Mouse (Mus musculus): ENCODE measurements around the gene Auts2.

The Auts2 gene

DNA sequence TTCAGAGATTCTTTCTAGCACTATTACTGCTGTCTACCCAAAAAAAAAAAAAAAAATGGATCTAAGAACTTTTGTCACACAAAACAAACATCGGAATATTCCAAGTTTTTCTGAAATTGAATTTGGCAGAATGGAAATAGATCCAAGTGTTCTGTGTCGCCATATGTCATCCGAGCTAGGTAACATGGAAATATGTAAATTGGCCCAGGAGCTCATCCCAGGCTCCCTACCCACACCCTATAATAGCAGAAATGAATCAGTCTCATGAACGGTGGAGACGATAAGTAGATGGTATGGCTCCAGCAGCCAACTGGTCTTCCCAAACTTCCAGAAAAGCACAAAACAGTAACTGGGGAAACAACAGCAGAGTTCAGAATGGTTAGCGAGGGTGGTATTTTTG lies 577.6 kb downstream of the Auts2 start:
- no peak for DNase-seq

DNA sequence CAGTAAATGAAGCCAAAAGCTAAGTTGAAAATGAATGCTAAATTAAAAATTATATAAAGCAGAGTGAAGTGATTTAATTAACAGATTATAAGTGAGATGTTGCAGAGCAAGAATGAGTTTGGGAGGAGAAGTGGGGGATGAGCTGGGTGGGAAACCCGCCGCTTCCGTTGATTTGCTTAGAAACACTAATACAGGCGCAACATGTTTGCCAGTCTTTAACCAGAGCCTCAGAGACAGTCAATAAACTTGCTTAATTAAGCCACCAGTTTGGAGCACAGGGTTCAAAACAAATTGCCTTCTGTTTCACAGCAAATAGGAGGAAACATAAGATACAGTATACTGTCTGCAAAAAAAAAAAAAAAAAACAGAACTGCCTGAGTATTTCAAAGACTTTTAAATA lies 579.6 kb downstream of the Auts2 start:
- no peak for DNase-seq

DNA sequence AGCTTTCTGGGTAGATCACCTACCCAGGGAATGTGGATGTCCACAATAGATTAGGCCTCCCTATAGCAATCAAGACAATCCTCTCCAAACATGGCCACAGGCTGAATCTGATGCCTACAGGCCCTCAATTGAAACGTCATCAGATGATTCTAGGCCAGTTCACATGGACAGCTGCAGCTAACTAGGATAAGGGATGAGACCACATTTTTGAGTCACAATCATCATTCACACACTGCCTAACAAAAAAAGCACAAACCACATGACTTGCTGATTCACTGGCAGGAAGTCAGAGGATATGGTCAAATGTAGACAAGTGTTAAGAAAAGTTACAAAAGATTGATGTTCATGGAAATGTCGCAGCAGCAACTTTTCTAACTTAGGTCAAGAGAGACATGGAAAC lies 581.3 kb downstream of the Auts2 start:
- DNase-seq: no peak

DNA sequence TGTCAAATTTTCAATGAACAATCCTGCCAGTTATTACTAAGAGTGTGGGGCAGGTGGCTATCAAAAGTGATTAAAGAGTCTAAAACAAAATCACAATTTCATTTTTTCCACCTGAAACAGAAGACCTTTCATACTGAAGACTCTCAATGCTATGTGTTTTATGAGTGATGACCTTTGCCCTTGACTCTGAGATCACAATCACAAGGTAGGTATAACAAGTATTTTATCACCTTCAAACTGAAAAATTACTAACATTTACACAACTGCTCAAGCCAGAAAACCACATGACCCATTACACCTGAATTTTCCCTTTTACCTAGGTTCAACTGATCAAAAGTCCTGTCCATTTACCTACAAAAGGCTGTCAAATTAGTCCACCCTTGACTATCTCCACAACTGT lies 582.7 kb downstream of the Auts2 start:
- DNase-seq: no peak

DNA sequence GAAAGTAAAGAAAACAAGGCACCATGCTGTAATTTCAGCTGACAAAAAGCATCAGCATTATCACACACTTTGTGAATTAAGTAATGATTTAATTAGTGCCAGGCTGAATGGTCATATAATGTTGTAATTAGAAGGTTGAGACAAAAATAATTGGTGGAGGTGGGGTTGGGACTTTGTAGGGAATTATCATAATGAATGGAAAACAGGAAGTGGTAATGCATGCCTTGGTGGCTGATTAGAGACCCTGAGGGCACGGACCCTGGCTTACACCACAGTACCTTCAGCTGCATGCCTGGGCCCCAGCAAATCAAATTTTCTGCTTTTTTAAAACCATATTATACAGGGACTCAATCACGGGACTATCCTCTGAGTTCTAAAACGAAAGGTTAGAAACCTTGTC lies 586.1 kb downstream of the Auts2 start:
- DNase-seq: no peak

DNA sequence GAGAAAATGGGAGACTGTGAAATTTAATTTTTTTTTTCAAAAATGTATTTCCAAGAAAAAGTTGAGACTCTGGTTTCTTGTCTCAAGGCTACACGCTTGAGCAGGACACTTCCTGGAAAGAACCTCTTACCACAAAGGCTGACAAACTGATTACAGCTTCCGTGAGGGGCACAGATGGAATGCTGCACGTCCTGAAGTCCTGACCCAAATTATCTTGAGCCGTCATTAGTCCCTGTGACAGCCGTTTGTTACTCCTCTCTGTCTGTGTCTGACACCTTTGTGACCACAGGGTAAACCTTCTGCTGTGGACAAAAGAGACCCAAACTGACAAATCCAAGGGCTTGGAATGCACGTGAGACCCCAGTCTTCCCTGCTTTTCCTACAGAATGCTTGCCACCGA lies 587.1 kb downstream of the Auts2 start:
- DNase-seq: no peak

DNA sequence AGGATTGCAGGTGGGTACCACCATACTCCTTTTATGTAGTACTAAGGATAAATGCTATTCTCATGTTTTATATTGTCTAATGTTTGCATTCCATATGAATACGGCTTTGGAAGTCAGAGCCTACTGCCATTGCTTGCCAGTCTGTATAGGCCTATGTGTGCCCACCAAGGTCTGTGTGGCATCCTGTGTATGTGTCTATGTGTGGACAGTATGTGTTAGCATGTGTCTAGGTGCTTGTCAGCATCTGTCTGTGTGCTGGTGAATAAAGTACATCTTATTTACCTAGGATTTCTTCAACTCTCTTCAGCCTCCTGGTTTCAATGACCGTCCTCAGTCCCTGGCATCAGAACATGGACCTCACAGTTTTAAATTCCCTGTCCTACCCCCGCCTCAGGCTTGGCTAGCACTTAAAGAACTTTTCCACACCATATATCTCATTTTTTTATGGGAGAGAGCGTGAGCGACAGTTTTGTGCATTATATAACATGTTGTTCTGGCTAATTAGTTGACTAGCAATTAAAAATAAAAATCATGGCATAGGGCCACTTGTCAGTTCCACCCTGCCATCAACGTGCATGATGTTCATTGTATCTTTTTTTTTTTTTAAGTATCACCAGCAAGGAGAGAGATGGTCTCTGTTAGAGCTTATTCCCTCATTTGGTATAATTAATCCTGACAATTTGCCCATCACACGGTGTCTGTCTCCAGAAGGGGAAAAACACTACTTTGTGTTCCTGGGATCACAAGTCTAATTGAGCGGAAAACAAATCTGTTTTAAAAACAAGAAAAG lies 587.7 kb downstream of the Auts2 start:
- DNase-seq: no peak

DNA sequence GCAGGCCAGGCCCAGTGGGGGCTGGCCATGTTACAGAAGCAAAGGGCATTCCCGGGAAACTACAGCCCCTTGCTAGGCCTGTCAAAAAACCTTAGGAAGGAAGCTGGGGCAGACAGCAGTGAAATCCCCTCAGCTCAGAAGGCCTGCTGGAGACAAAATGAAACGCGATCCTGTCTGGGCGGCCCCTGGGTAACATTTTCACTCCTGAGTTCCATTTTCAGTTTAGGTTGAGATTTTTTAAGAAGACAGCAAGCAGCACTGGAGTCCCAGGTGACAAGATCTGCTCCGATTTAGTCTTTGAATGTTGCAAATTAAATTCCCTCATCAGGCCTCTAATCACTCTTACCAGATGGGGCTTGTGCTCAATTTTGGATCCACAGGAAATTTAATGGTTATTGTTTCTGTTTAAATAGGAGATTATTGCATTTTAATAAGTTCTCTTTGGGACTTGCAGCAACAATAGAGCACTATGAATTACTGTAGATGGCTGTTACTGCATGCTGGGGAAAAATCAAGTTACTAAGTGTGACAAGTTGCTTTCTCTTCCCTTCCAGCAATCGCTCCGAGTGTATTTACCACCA lies 594.5 kb downstream of the Auts2 start:
- no peak for DNase-seq

DNA sequence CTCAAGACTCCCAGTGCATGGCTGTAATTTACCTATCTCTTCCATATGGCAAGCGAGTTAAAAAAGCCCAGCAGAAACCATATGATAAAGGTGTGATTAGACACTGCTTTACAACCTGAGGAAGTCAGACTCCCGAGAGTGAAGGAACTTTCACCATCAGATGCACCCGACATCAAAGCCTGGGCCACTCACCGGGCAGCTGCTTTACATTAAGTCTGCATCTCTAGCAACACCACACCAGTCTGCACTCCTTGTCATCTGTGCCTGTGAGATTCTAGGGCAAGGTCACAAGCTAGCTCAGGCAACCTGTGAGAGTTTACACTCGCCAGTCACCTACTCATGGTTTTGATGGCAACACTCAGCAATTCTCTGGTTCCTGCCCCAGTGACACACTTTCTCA lies 596.3 kb downstream of the Auts2 start:
- DNase-seq: no peak

DNA sequence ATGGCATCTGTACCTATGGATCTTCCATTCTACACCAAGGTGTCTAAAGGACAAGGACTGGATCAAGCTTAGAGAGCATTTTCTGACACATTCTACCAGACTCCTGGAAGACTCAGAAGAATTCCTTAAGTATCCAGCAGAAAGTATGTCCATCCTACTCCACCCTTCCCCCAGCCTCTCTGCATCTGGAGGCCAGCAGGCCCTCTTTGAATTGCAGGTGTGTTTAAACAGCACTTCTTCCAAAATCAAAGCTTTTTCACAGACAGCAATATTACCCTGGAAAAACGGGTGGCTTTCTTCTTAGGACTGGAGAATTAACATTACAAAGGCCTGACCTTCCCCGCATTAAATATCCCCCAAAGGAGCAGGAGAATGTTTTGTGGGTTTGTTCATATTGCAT lies 598.4 kb downstream of the Auts2 start:
- no peak for DNase-seq

DNA sequence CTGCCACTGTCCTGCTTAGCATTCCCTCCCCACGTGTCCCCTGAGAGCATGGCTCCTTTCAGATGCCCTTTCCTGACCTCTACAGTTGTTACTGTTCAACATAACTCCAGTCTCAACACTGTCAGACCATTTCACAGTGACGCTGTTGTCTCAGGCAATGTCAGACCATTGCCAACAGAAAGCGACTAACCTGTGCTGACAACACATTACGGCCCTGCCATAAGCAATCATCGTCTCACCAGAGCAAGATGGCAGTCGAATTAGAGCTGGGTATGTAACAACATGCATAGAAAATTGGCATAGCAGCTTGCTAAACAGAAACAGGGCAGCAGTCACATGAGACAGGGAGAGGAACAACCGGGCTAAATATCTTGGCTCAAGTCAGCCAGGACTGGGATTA lies 614.4 kb downstream of the Auts2 start:
- no peak for DNase-seq

DNA sequence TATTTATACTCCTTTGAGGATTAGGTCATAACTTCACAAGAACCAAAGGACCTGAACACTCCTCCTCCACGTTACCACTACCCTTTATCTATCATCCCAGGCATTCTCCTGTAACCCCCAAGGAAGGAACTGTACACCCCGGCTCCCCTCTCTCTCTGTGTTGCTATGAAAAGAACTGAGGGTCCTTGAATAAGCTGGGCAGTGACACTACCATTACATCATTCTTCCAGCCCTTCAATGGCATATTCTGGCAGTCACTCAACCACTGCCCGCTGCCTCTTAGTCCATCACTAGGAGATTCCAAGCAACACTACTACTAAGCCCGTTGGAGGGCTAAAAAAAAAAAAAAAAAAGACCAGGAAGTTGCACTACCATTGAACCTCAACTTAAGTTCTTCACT lies 620.4 kb downstream of the Auts2 start:
- no peak for DNase-seq

DNA sequence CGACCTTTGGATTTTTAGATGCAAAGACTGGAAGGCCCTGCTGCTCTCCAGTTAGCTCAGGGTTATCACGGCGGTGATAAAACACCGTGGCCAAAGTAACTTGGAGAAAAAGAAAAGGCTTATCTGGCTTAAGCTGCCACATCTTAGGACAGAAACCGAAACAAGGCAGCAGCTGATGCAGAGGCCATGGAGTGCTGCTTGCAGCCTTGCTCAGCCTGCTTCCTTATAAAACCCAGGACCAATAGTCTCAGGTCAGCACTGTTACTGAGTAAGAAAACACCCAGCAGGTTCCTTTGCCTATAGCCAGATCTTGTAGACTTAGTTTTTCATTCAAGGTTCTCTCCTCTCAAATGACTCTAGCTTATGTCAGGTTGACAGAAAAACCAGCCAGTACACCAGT lies 621.0 kb downstream of the Auts2 start:
- DNase-seq: no peak

DNA sequence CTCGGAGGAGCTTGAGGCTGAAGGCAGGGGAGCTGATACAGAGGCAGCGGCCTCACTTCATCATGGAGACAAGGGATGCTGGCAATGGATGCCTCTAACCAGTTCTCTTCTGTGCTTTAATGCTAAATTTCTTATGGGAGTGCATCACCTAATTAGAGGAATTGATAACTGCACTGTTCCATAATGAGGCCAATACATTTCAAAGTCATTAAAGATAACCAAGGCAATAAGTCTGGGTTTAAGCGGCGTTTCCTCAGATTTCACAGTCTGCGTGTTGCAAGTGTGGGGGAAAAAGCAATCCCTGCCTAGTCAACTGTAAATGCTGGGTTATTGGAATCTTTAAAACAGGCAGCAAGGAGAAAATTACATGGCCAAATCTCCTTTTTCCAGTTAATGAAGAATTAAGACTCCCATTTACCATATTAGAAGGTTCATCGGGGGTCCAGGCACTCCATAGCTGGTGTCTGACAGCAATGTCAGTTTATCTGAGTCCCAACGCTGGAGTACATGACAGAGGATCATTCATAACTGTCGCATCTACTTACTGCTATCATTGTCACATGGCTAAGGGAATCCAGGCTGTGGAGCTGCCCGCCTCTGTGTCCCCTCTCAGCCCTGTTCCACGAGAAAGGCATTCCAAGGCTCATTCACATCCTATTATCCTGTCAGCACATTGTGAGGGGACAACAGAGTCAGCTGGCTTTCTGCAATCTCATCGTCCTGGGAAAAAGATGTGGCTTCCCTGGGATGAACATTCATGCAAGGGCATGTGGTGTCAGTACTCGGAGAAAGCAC lies 623.0 kb downstream of the Auts2 start:
- DNase-seq: no peak

DNA sequence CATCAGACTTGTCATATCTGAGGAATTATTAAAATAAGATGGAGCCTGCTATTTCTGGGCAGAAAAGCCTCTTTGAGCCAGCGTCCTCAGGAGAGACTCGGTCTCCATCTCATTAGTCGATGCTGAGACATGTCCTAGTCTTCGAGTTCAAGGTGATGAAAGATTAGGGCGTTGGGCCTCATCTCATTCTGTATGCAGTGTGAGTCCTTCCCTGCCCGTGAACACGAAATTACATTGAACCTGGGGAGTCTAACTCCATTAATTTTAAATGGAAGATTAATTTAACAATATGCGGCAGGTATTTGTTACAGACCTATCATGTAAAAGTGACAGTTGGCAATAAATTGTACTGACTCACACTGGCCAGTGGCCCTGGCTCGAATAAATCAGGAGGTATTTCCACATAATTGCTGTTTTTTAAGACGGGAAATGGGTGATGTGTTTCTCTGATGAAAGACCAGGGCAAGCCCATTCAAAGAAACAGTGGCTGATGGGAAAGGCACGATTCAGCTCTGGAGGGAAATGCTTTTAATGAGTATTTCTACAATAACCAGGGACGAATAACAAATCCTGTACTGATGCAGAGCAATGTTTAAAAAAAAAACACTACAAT lies 626.2 kb downstream of the Auts2 start:
- DNase-seq: no peak

DNA sequence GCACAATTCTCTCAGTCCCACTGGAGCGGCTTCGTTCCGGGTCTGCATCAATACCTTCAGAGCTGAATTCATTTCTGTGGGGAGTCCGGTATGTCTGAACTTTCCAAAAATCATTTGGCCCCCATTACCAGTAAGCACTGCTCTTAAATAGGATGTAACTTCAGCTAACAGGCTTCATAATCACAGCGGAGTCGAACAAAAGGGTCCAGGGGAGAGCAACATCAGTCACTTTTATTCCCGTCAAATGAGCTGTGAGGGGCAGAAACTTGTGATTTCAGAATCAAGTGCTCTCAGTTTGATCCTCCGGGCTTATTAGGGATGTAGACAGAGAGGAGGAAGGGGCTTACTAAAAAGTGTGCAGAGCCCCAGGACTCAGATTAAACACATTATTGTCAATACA lies 629.6 kb downstream of the Auts2 start:
- no peak for DNase-seq

DNA sequence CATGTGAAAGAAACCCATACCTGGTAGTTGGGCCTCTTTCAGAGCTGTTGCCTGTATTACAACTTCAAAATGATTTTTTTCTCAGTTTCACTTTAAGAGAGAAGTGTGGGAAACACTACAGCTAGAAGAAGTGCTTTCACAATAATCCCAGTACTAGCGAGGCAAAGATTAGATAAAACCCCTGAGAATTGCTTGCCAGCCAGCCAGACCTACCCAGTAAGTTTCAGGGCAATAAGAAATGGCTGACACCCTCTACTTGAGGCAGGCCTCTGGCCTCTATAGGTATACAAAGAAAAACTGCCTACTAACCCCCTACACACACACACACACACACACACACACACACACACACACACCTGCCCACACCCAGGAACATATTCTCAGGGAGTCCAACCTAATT lies 630.2 kb downstream of the Auts2 start:
- DNase-seq: no peak

DNA sequence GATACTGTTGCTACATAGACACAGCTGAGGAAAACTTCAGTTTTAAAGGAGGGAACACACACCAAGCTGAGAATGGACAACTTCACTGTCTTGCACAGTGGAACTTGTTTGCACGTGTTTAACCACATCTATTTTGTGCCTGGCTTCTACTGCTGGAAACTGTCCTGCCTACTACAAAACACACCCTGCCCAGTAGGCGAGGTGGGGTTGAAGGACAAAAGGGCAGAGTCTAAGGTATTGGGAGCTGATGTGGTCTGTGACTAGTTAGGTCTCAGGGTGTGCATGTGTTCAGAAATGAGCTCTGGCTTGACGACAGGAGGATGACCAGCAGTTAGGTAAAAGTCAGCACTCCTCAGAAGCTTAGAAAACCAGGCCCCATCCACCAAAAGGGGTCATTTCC lies 636.8 kb downstream of the Auts2 start:
- no peak for DNase-seq

DNA sequence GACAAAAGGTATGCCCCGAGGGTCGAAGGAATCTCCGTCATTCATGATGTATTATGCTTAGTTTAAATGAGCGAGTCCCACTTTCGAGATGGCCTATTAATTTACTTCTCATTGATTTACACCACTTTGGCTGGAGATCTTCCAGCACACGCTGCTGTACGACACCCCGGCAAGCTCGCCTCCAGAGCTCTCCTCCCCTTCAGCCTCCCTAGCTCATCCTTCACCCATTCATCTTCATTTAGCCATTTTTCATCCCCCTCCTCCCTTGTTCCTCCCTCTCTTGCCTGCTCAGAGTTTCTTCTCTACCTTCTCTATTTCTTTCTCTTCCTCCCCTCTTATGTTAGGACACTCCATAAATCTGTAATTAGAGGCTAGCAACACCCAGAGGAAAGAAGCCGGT lies 638.7 kb downstream of the Auts2 start:
- no peak for DNase-seq

DNA sequence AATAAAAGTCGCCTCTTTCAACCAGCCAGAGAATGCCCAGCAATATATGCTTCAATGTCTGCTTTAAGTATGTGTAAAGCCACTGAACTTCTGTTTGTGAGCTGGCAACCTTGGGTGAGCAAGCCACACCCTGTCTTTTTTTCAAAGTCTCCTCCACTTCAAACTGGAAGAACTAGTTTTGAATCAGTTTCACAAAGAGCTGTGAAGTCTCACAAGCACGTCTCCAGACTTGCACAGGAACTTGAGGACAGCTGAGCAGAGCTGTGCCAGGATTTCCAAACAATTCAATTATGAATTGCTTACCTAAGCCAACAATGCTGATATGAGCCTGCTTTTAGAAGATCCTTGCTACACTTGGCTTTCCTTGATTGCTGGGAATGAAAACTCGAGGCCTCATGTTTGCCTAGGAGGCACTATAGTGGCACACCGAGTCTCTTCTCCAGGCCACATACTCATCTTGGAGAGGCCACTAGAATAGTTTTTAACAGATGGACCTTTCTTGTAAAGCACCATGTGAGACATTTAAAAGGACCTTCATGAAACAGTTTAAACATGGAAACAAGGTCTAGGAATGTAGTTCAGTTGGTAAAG lies 645.0 kb downstream of the Auts2 start:
- no peak for DNase-seq

DNA sequence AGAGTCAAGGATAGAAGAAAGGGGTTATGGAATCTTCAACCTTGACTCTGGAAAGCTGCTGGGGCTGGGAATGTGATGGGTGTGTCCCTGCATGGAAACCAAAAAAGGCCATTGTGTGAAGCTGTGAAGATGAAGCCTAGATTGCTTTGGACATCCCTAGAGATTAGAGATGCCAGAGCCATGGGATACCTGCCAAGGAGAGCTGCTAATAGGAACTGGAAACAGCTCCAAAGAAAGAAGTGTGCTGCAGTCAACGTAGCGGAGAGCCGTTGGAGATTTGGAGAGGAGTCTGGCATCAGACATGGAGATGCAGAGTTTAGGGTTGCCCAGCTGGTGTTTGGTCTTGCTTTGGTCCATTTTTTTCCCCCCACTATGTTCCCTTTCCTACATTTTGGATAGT lies 656.5 kb downstream of the Auts2 start:
- no peak for DNase-seq

DNA sequence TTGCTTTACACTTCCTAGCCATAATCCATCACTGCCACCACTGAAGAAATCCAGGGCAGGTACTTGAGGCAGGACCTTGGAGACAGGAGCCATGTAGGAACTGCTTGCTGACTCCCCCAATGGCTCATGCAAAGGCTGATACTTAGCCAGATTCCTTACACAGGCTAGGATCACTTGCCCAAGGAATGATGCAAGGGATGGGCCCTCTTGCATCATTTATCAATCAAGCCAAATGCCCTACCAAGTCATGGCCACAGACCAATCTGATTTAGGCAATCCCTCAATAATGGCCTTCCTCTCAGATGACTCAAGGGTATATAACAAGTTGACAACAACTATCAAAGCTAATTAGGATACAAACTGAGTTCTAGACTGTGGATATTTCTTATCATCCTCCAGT lies 666.6 kb downstream of the Auts2 start:
- DNase-seq: no peak

DNA sequence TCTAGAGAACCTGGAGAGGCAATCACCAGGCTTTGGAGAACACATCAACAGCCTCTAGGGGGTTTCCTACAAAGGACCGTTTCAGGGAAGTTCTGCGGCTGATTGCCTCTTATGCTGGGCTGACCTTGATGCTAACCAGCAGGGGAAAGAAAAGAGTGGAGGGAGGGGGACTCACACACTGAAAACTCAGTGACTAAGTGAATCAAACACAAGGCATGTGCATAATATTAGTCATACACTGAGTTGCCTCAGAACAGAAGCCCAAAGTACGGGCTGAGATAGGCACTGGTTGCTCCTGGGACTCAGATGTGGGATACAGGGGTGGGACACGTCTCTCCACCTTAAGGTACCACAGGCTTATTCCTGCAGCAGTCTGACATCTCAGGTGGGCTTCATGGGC lies 667.2 kb downstream of the Auts2 start:
- DNase-seq: no peak
